In genomic region chr15:78549189-78549734, GRCm38 (mm10) we compare ENCODE assay signal across 20 mouse cellular contexts. TPM values are rescaled to one million over a fixed set of nuclear protein-coding genes. Genes with fewer than 3 reads are reported as not detected.
DNase-seq lines count a peak whose midpoint lies in the region; ATAC-seq and TF ChIP-seq lines count a peak whose summit lies in the region.
"Had no signal": no experiment of that assay in that cellular context is flagged by ENCODE, and none has a peak within 500 bp of the region (broad histone marks: within the 10 kb centered on the region; RNA-seq: fewer than 3 reads in every experiment).

No protein-coding gene starts in this region.

- H3K4me3 ChIP-seq in kidney, embryonic 15.5 days (replicated peaks) = no peak overlapping the region
- no peak overlapping the region for H3K4me3 ChIP-seq in kidney, embryonic 16.5 days (ENCODE audit: low read length)
- H3K4me3 ChIP-seq in liver, embryonic 16.5 days (ENCODE audit: low read depth, low read length) = no peak overlapping the region
- H3K4me3 ChIP-seq in heart, adult 2 months = no peak overlapping the region
- H3K4me3 ChIP-seq: embryonic facial prominence, embryonic 13.5 days; forebrain, embryonic 10.5 days; hindbrain, embryonic 12.5 days had no signal

- H3K27me3 ChIP-seq in kidney, embryonic 15.5 days = peaks cover 6% of the 10 kb centered on the region; the same call in 1 of the 2 replicates
- no peaks in the 10 kb centered on the region for H3K27me3 ChIP-seq in kidney, embryonic 16.5 days (ENCODE audit: insufficient read depth, low read length)
- H3K27me3 ChIP-seq in liver, embryonic 16.5 days (ENCODE audit: control insufficient read depth, insufficient read depth, low read depth, low read length) = no peaks in the 10 kb centered on the region; the same call in 1 of the 2 replicates
- no peaks in the 10 kb centered on the region for H3K27me3 ChIP-seq in heart, adult 2 months (ENCODE audit: control insufficient read depth, insufficient read depth, low read length)

- H3K9me3 ChIP-seq in kidney, embryonic 15.5 days (replicated peaks) = peaks cover 11% of the 10 kb centered on the region
- H3K9me3 ChIP-seq in kidney, embryonic 16.5 days (ENCODE audit: low read length) = peaks cover 16% of the 10 kb centered on the region; the same call in 1 of the 2 replicates
- H3K9me3 ChIP-seq in liver, embryonic 16.5 days (replicated peaks; ENCODE audit: control insufficient read depth, low read length) = 0 out of 2 replicates have a peak, but pooled peaks cover 2% of the 10 kb centered on the region
- H3K9me3 ChIP-seq: hindbrain, embryonic 12.5 days had no signal

- peaks cover 25% of the 10 kb centered on the region for H3K4me1 ChIP-seq in kidney, embryonic 15.5 days
- peaks cover 10% of the 10 kb centered on the region for H3K4me1 ChIP-seq in kidney, embryonic 16.5 days (ENCODE audit: insufficient read depth, low read length)
- H3K4me1 ChIP-seq in liver, embryonic 16.5 days (ENCODE audit: control insufficient read depth, low read depth, low read length) = peaks cover 6% of the 10 kb centered on the region; the same call in 1 of the 2 replicates
- H3K4me1 ChIP-seq in heart, adult 2 months (ENCODE audit: control insufficient read depth, insufficient read depth, low read length) = no peaks in the 10 kb centered on the region

- H3K36me3 ChIP-seq in kidney, embryonic 15.5 days = no peaks in the 10 kb centered on the region
- H3K36me3 ChIP-seq in kidney, embryonic 16.5 days (ENCODE audit: insufficient read depth, low read length) = no peaks in the 10 kb centered on the region
- H3K36me3 ChIP-seq in liver, embryonic 16.5 days (ENCODE audit: control insufficient read depth, insufficient read depth) = no peaks in the 10 kb centered on the region
- no peaks in the 10 kb centered on the region for H3K36me3 ChIP-seq in heart, adult 2 months (ENCODE audit: control insufficient read depth, insufficient read depth, low read length)
- H3K36me3 ChIP-seq: embryonic facial prominence, embryonic 13.5 days; forebrain, embryonic 10.5 days; hindbrain, embryonic 12.5 days had no signal

- ATAC-seq in kidney, embryonic 15.5 days (replicated peaks; ENCODE audit: low FRiP score) = 0 out of 2 replicates have a peak, but pooled peaks have one; percentile 19
- ATAC-seq in kidney, embryonic 16.5 days (ENCODE audit: low FRiP score, low TSS enrichment) = no peak
- ATAC-seq in liver, embryonic 16.5 days (ENCODE audit: low read depth) = 0 out of 2 replicates have a peak, but pooled peaks have one; percentile 21

- intact Hi-C loops in left cerebral cortex, postnatal 25 days (cut with DNase I) = loop anchor here (10.0 kb wide), 1 partner anchor 194 kb away; no protein-coding TSS in a partner anchor
- intact Hi-C loops in heart, adult 2 months (cut with DNase I) = no loop called here

- H3K9ac ChIP-seq in kidney, embryonic 15.5 days = no peak overlapping the region
- no peak overlapping the region for H3K9ac ChIP-seq in kidney, embryonic 16.5 days (replicated peaks; ENCODE audit: low read length)
- no peak overlapping the region for H3K9ac ChIP-seq in liver, embryonic 16.5 days (ENCODE audit: low read depth, low read length)
- H3K9ac ChIP-seq in heart, adult 2 months (ENCODE audit: low read depth, low read length) = no peak overlapping the region
- H3K9ac ChIP-seq: embryonic facial prominence, embryonic 13.5 days; hindbrain, embryonic 12.5 days had no signal

- H3K27ac ChIP-seq in kidney, embryonic 15.5 days = no peak overlapping the region
- no peak overlapping the region for H3K27ac ChIP-seq in kidney, embryonic 16.5 days (ENCODE audit: low read length)
- no peak overlapping the region for H3K27ac ChIP-seq in liver, embryonic 16.5 days (ENCODE audit: low read length)
- H3K27ac ChIP-seq in heart, adult 2 months = no peak overlapping the region
- H3K27ac ChIP-seq: embryonic facial prominence, embryonic 13.5 days; forebrain, embryonic 10.5 days; hindbrain, embryonic 12.5 days had no signal

- no peak for TF ChIP-seq POLR2A in heart, adult 2 months (IDR thresholded peaks at IDR 0.05; ENCODE audit: insufficient read depth, low read depth, low read length)

- WGBS in kidney, embryonic 15.5 days = 66% methylated on average over 4 of the region's 4 CpGs
- WGBS in kidney, embryonic 16.5 days = 66% methylated on average over 4 of the region's 4 CpGs
- 54% methylated on average over 4 of the region's 4 CpGs for WGBS in liver, embryonic 16.5 days (ENCODE audit: insufficient replicate concordance)
- 52% methylated on average over 4 of the region's 4 CpGs for WGBS in heart, adult 2 months

- no peak overlapping the region for H3K4me2 ChIP-seq in kidney, embryonic 15.5 days
- no peak overlapping the region for H3K4me2 ChIP-seq in kidney, embryonic 16.5 days (replicated peaks; ENCODE audit: low read depth, low read length)
- H3K4me2 ChIP-seq in liver, embryonic 16.5 days (ENCODE audit: low read depth, low read length) = no peak overlapping the region
- H3K4me2 ChIP-seq: embryonic facial prominence, embryonic 13.5 days; hindbrain, embryonic 12.5 days had no signal

- no peak for TF ChIP-seq EP300 in heart, adult 2 months (IDR thresholded peaks at IDR 0.05; ENCODE audit: insufficient read depth, low read depth, low read length)

- no peak for TF ChIP-seq CTCF in heart, adult 2 months (IDR thresholded peaks at IDR 0.05)

- DNase-seq in Muller cell, postnatal 12 days (ENCODE audit: inconsistent ontology term) = peak; percentile 53
- DNase-seq in adrenal gland, postnatal 25 days = peak; percentile 46
- no peak for DNase-seq in left cerebral cortex, adult 18-20 months (ENCODE audit: low spot score in 2 of 2)
- DNase-seq in left cerebral cortex, postnatal 25 days (ENCODE audit: low spot score in 2 of 2) = no peak
- no peak for DNase-seq in heart, adult 2 months
- DNase-seq: cerebellum, adult 2 months; kidney, adult 8-10 months; left cerebral cortex, postnatal 4 days; lung, adult 18-20 months; lung, postnatal 4 days; midbrain, embryonic 14.5 days; thymus, adult 18-20 months had no signal

- no peaks in the 10 kb centered on the region for H3K79me2 ChIP-seq in heart, adult 2 months (replicated peaks; ENCODE audit: control insufficient read depth, insufficient read depth, low read length)

RNA-seq across cellular contexts. Expression of gene Sstr3, which starts 4.8 kb away (rescaled TPM):
- 0.30 and 0.58 TPM in 2 replicates for polyA plus RNA-seq in kidney, embryonic 15.5 days (2015; fragmentation: Nextera tagmentation; extraction: Ambion mirVana)
- polyA plus RNA-seq in kidney, embryonic 16.5 days (2015; fragmentation: Nextera tagmentation; extraction: Ambion mirVana) = 0.36 and 0.69 TPM in 2 replicates
- 0.58 and 0.76 TPM in 2 replicates for total RNA-seq in adrenal gland, postnatal 25 days (2021)
- 0.02 TPM in 1 of 2 replicates, not detected in the other for polyA plus RNA-seq in liver, embryonic 16.5 days (2015; fragmentation: Nextera tagmentation; extraction: Ambion mirVana)
- 10 to 100 TPM; 22.1 to 25.2 TPM for total RNA-seq in left cerebral cortex, adult 18-20 months (2021)
- 10 to 100 TPM; 19.8 to 22.0 TPM for total RNA-seq in left cerebral cortex, postnatal 25 days (2021)
- not detected for total RNA-seq in heart, adult 2 months (2021)
- not detected in 2 replicates for polyA plus RNA-seq in heart, adult 2 months (2012; rRNA removed)
- total RNA-seq: granulocyte monocyte progenitor cell, adult 5-6 weeks had no signal
- polyA plus RNA-seq: embryonic facial prominence, embryonic 13.5 days had no signal

RNA-seq across cellular contexts. Expression of gene C1qtnf6, which starts 18.0 kb away (rescaled TPM):
- 27.7 and 30.4 TPM in 2 replicates for polyA plus RNA-seq in kidney, embryonic 15.5 days (2015; fragmentation: Nextera tagmentation; extraction: Ambion mirVana)
- polyA plus RNA-seq in kidney, embryonic 16.5 days (2015; fragmentation: Nextera tagmentation; extraction: Ambion mirVana) = 33.2 and 33.7 TPM in 2 replicates
- total RNA-seq in adrenal gland, postnatal 25 days (2021) = 48.7 and 59.4 TPM in 2 replicates
- polyA plus RNA-seq in liver, embryonic 16.5 days (2015; fragmentation: Nextera tagmentation; extraction: Ambion mirVana) = 3.6 and 5.3 TPM in 2 replicates
- 1 to 10 TPM in 1 of 2 experiments, under 1 TPM in 1; 0.84 to 1.3 TPM for total RNA-seq in left cerebral cortex, adult 18-20 months (2021)
- 1 to 10 TPM; 3.2 to 3.3 TPM for total RNA-seq in left cerebral cortex, postnatal 25 days (2021)
- total RNA-seq in heart, adult 2 months (2021) = 10 to 100 TPM; 14.1 to 17.0 TPM
- 20.8 and 40.5 TPM in 2 replicates for polyA plus RNA-seq in heart, adult 2 months (2012; rRNA removed)

RNA-seq across cellular contexts. Expression of gene Rac2, which starts 23.3 kb away (rescaled TPM):
- 8.1 and 11.1 TPM in 2 replicates for polyA plus RNA-seq in kidney, embryonic 15.5 days (2015; fragmentation: Nextera tagmentation; extraction: Ambion mirVana)
- 8.3 and 10.4 TPM in 2 replicates for polyA plus RNA-seq in kidney, embryonic 16.5 days (2015; fragmentation: Nextera tagmentation; extraction: Ambion mirVana)
- 2.7 and 4.5 TPM in 2 replicates for total RNA-seq in adrenal gland, postnatal 25 days (2021)
- 108 and 121 TPM in 2 replicates for polyA plus RNA-seq in liver, embryonic 16.5 days (2015; fragmentation: Nextera tagmentation; extraction: Ambion mirVana)
- total RNA-seq in left cerebral cortex, adult 18-20 months (2021) = 1 to 10 TPM; 2.9 to 4.6 TPM
- 1 to 10 TPM; 1.9 to 2.9 TPM for total RNA-seq in left cerebral cortex, postnatal 25 days (2021)
- total RNA-seq in heart, adult 2 months (2021) = 1 to 10 TPM; 4.5 to 8.7 TPM
- 7.7 and 44.7 TPM in 2 replicates for polyA plus RNA-seq in heart, adult 2 months (2012; rRNA removed)

RNA-seq across cellular contexts. Expression of gene Cyth4, which starts 47.6 kb away (rescaled TPM):
- polyA plus RNA-seq in kidney, embryonic 15.5 days (2015; fragmentation: Nextera tagmentation; extraction: Ambion mirVana) = 7.1 and 8.1 TPM in 2 replicates
- polyA plus RNA-seq in kidney, embryonic 16.5 days (2015; fragmentation: Nextera tagmentation; extraction: Ambion mirVana) = 7.7 and 8.3 TPM in 2 replicates
- 7.5 and 7.6 TPM in 2 replicates for total RNA-seq in adrenal gland, postnatal 25 days (2021)
- 12.5 and 13.5 TPM in 2 replicates for polyA plus RNA-seq in liver, embryonic 16.5 days (2015; fragmentation: Nextera tagmentation; extraction: Ambion mirVana)
- total RNA-seq in left cerebral cortex, adult 18-20 months (2021) = 10 to 100 TPM; 10.1 to 10.4 TPM
- total RNA-seq in left cerebral cortex, postnatal 25 days (2021) = 10 to 100 TPM; 11.8 to 12.6 TPM
- total RNA-seq in heart, adult 2 months (2021) = 1 to 10 TPM; 6.1 to 6.7 TPM
- 9.3 and 12.8 TPM in 2 replicates for polyA plus RNA-seq in heart, adult 2 months (2012; rRNA removed)

RNA-seq across cellular contexts. Expression of gene Il2rb, which starts 54.2 kb away (rescaled TPM):
- 0.44 and 0.60 TPM in 2 replicates for polyA plus RNA-seq in kidney, embryonic 15.5 days (2015; fragmentation: Nextera tagmentation; extraction: Ambion mirVana)
- polyA plus RNA-seq in kidney, embryonic 16.5 days (2015; fragmentation: Nextera tagmentation; extraction: Ambion mirVana) = 0.33 and 0.54 TPM in 2 replicates
- total RNA-seq in adrenal gland, postnatal 25 days (2021) = 0.48 and 0.58 TPM in 2 replicates
- 0.63 and 1.1 TPM in 2 replicates for polyA plus RNA-seq in liver, embryonic 16.5 days (2015; fragmentation: Nextera tagmentation; extraction: Ambion mirVana)
- under 1 TPM in 1 of 2 experiments, not detected in 1; 0.28 TPM for total RNA-seq in left cerebral cortex, adult 18-20 months (2021)
- total RNA-seq in left cerebral cortex, postnatal 25 days (2021) = under 1 TPM in 1 of 2 experiments, not detected in 1; 0.23 TPM
- under 1 TPM; 0.31 to 0.55 TPM for total RNA-seq in heart, adult 2 months (2021)
- polyA plus RNA-seq in heart, adult 2 months (2012; rRNA removed) = 1.4 and 2.3 TPM in 2 replicates
- total RNA-seq: granulocyte monocyte progenitor cell, adult 5-6 weeks had no signal
- polyA plus RNA-seq: forebrain, embryonic 10.5 days; neural tube, embryonic 11.5 days had no signal

Comparison
In these comparisons a context has a peak if more than half of its experiments do, and no peak if none do; other contexts are left out.
1. DNase-seq: peak in Muller cell, postnatal 12 days (single experiment) and adrenal gland, postnatal 25 days (single experiment); none in left cerebral cortex, adult 18-20 months (0 of 2), left cerebral cortex, postnatal 25 days (0 of 2) and heart, adult 2 months (0 of 2).
2. RNA of gene Sstr3, which starts 4.8 kb away (total RNA-seq): 22.1 to 25.2 TPM in left cerebral cortex, adult 18-20 months and 19.8 to 22.0 TPM in left cerebral cortex, postnatal 25 days; 0.58 to 0.76 TPM in adrenal gland, postnatal 25 days and not detected in heart, adult 2 months; every median in the first group is over 10 times any median in the second.